Mouse (Mus musculus): ENCODE results near the gene Olfr1324. TPM values are rescaled to one million over a fixed set of nuclear protein-coding genes. Genes with fewer than 3 reads are reported as not detected.
"Not testable (repeated sequence)": the region's sequence is repeated elsewhere in the genome, so short reads cannot be mapped to it uniquely, and the experiment has no call there.

The Olfr1324 gene
- polyA plus RNA-seq, 1 experiment from 2014 or later = not detected

- H3K9ac ChIP-seq (ENCODE audit: low read depth, low read length); H3K4me2 ChIP-seq (ENCODE audit: low read length); H3K9me3 ChIP-seq (replicated peaks; ENCODE audit: control insufficient read depth, low read length, poor library complexity, severe bottlenecking); ATAC-seq; H3K36me3 ChIP-seq (ENCODE audit: control insufficient read depth, insufficient read depth, low read length); H3K4me1 ChIP-seq (ENCODE audit: control insufficient read depth, insufficient read depth, low read length); H3K4me3 ChIP-seq (ENCODE audit: low read depth, low read length); H3K27me3 ChIP-seq (ENCODE audit: control insufficient read depth, insufficient read depth, low read depth, low read length); H3K27ac ChIP-seq (ENCODE audit: low read length): not testable (repeated sequence)
- WGBS = 68% methylated on average over 4 of the region's 4 CpGs
Observed at GRCm38 (mm10) chrX:50390616-50391015, 37.7 kb downstream of the Olfr1324 start.

DNA sequence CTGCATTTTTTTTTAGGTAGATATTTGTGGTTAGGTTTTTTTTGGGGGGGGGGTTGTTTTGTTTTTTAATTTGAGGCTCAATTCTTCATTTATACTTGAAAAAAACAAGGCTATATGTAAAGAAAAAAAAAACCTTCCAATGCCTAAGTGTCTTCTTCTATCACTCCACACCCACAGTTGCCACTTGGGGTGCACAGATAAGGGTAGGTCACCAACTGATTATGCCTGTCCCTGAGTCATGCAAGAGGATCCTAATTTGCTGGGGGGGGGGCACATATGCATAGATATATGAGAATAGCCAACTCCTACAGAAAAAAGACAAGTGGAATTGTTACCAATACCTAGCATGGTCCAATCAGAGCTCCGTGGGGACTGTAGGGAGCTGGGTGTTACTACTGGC, 53.3 kb downstream of the Olfr1324 start:
- H3K27ac ChIP-seq (ENCODE audit: low read length) = no peak overlapping the region
- no peak for ATAC-seq
- no peak overlapping the region for H3K4me3 ChIP-seq (ENCODE audit: low read depth, low read length)
- no peaks in the 10 kb centered on the region for H3K4me1 ChIP-seq (ENCODE audit: control insufficient read depth, insufficient read depth, low read length)
- H3K27me3 ChIP-seq (ENCODE audit: control insufficient read depth, insufficient read depth, low read depth, low read length) = no peaks in the 10 kb centered on the region
- no peaks in the 10 kb centered on the region for H3K36me3 ChIP-seq (ENCODE audit: control insufficient read depth, insufficient read depth, low read length)
- H3K9me3 ChIP-seq (replicated peaks; ENCODE audit: control insufficient read depth, low read length, poor library complexity, severe bottlenecking) = 0 out of 2 replicates have a peak, but pooled peaks cover 5% of the 10 kb centered on the region
- 85% methylated on average over 1 of the region's 1 CpGs for WGBS
- no peak overlapping the region for H3K9ac ChIP-seq (ENCODE audit: low read depth, low read length)
- H3K4me2 ChIP-seq (ENCODE audit: low read length) = no peak overlapping the region
